Mouse (Mus musculus) testis, adult 2 months (tissue): ENCODE measurements at regions not wholly inside any gene's neighbourhood (a gene's known extent, or its start where the extent isn't known, plus 50 kb on each side); places are given as distances from the start of the nearest gene placed in this dataset.

ENCODE experiments used
- CTCF ChIP-seq: fragments of 200-500 bp; IDR thresholded peaks from 2 replicates; pipeline ENCODE4 v1.5.1; 2012; ENCODE audit warnings: low read depth, mild to moderate bottlenecking, inconsistent platforms, low read length, moderate library complexity; ENCODE audit not compliant: control insufficient read depth, insufficient read depth, insufficient replicate concordance
- POLR2A ChIP-seq: fragments of 200-500 bp; IDR thresholded peaks from 2 replicates; pipeline ENCODE4 v1.6.1; 2012; ENCODE audit warnings: low read depth, mild to moderate bottlenecking, inconsistent platforms, low read length, moderate library complexity; ENCODE audit not compliant: control insufficient read depth

- TF ChIP-seq POLR2A (no peak), CTCF (no peak)
These were observed 311.1 kb downstream of the Rps24 start for GRCm38 (mm10) chr14:24798066-24798465.
